ENCODE assay signal across 8 mouse cellular contexts in genomic region chr6:28133206-28134063, GRCm38 (mm10). TPM values are rescaled to one million over a fixed set of nuclear protein-coding genes. Genes with fewer than 3 reads are reported as not detected.
DNase-seq lines count a peak whose midpoint lies in the region; ATAC-seq and TF ChIP-seq lines count a peak whose summit lies in the region.

No protein-coding gene starts in this region.

- H3K4me3 ChIP-seq in liver, adult 2 months (ENCODE audit: insufficient read depth, low read depth, low read length) = peak overlapping the region; percentile 14; the same call in 1 of the 2 replicates
- no peak overlapping the region for H3K4me3 ChIP-seq in liver, postnatal 0 days (ENCODE audit: low read depth, low read length)
- H3K4me3 ChIP-seq in embryonic facial prominence, embryonic 11.5 days (ENCODE audit: low read depth, low read length) = peak overlapping the region; percentile 50
- peak overlapping the region; percentile 60 for H3K4me3 ChIP-seq in intestine, embryonic 16.5 days (ENCODE audit: low read length)

- H3K4me1 ChIP-seq in liver, adult 2 months (ENCODE audit: control insufficient read depth, insufficient read depth, low read length) = peaks cover 5% of the 10 kb centered on the region
- peaks cover 11% of the 10 kb centered on the region for H3K4me1 ChIP-seq in liver, postnatal 0 days (ENCODE audit: insufficient read depth)
- H3K4me1 ChIP-seq in embryonic facial prominence, embryonic 11.5 days (ENCODE audit: control insufficient read depth, insufficient read depth, low read length) = peaks cover 8% of the 10 kb centered on the region; the same call in 1 of the 2 replicates
- H3K4me1 ChIP-seq in intestine, embryonic 16.5 days (ENCODE audit: control insufficient read depth, insufficient read depth, low read length) = peaks cover 12% of the 10 kb centered on the region; the same call in 1 of the 2 replicates

- TF ChIP-seq POLR2A in liver, adult 2 months (IDR thresholded peaks at IDR 0.05; ENCODE audit: extremely low read depth, insufficient read depth, low read length) = no peak

- TF ChIP-seq EP300 in liver, postnatal 0 days (IDR thresholded peaks at IDR 0.05; ENCODE audit: low read depth) = no peak

- H3K36me3 ChIP-seq in liver, adult 2 months (ENCODE audit: control insufficient read depth, insufficient read depth, low read length) = no peaks in the 10 kb centered on the region
- no peaks in the 10 kb centered on the region for H3K36me3 ChIP-seq in liver, postnatal 0 days (replicated peaks; ENCODE audit: insufficient read depth, low read length)
- no peaks in the 10 kb centered on the region for H3K36me3 ChIP-seq in embryonic facial prominence, embryonic 11.5 days (replicated peaks; ENCODE audit: control insufficient read depth, insufficient read depth, low read depth, low read length)
- no peaks in the 10 kb centered on the region for H3K36me3 ChIP-seq in intestine, embryonic 16.5 days (ENCODE audit: control insufficient read depth, insufficient read depth, low read length)

- H3K79me2 ChIP-seq in liver, adult 2 months (ENCODE audit: control insufficient read depth, insufficient read depth, low read length) = no peaks in the 10 kb centered on the region

- no peaks in the 10 kb centered on the region for H3K9me3 ChIP-seq in liver, postnatal 0 days (ENCODE audit: low read length)
- no peaks in the 10 kb centered on the region for H3K9me3 ChIP-seq in embryonic facial prominence, embryonic 11.5 days (replicated peaks; ENCODE audit: control insufficient read depth, low read length)
- H3K9me3 ChIP-seq in intestine, embryonic 16.5 days (ENCODE audit: control insufficient read depth, low read length) = no peaks in the 10 kb centered on the region

- H3K4me2 ChIP-seq in liver, postnatal 0 days (ENCODE audit: low read depth, low read length) = no peak overlapping the region
- peak overlapping the region; percentile 99 for H3K4me2 ChIP-seq in embryonic facial prominence, embryonic 11.5 days (ENCODE audit: low read depth, low read length)
- H3K4me2 ChIP-seq in intestine, embryonic 16.5 days (ENCODE audit: low read depth, low read length) = peak overlapping the region; percentile 96

- no peak for DNase-seq in liver, adult 2 months (ENCODE audit: extremely low read depth, low read depth, low spot score)
- no peak for DNase-seq in liver, postnatal 0 days
- peak; percentile 11 for DNase-seq in embryonic facial prominence, embryonic 11.5 days (ENCODE audit: low spot score)
- DNase-seq in right cerebral cortex, postnatal 14 days = peak; percentile 14
- DNase-seq in layer of hippocampus, adult 9-10 months (ENCODE audit: low spot score) = no peak

- TF ChIP-seq CTCF in liver, adult 2 months (IDR thresholded peaks at IDR 0.05; ENCODE audit: low read depth, low read length) = no peak
- TF ChIP-seq CTCF in liver, postnatal 0 days (IDR thresholded peaks at IDR 0.05; ENCODE audit: low read depth) = no peak

- no peak for ATAC-seq in liver, postnatal 0 days
- ATAC-seq in embryonic facial prominence, embryonic 11.5 days (replicated peaks; ENCODE audit: insufficient number of reproducible peaks, low FRiP score, low TSS enrichment, low read depth) = no peak
- no peak for ATAC-seq in intestine, embryonic 16.5 days
- no peak for ATAC-seq in cerebellum, adult (ENCODE audit: insufficient number of reproducible peaks, low FRiP score, low TSS enrichment)
- ATAC-seq in CD4-positive, CD25-positive, alpha-beta regulatory T cell, adult 4 months = no peak

- 3% methylated on average over 37 of the region's 38 CpGs for WGBS in liver, adult 2 months
- WGBS in liver, postnatal 0 days (ENCODE audit: insufficient replicate concordance) = 3% methylated on average over 38 of the region's 38 CpGs
- under 1% methylated on average over 38 of the region's 38 CpGs for WGBS in embryonic facial prominence, embryonic 11.5 days
- whole genome bisulfite sequencing in intestine, embryonic 16.5 days = 2% methylated on average over 37 of the region's 38 CpGs

- H3K9ac ChIP-seq in liver, adult 2 months (ENCODE audit: low read depth, low read length) = no peak overlapping the region
- no peak overlapping the region for H3K9ac ChIP-seq in liver, postnatal 0 days (replicated peaks)
- H3K9ac ChIP-seq in embryonic facial prominence, embryonic 11.5 days (replicated peaks; ENCODE audit: low read length) = no peak overlapping the region
- H3K9ac ChIP-seq in intestine, embryonic 16.5 days (ENCODE audit: low read depth, low read length) = peak overlapping the region; percentile 40

- peaks cover 2% of the 10 kb centered on the region; the same call in 1 of the 2 replicates for H3K27me3 ChIP-seq in liver, adult 2 months (ENCODE audit: control insufficient read depth, insufficient read depth, low read length)
- peaks cover 50% of the 10 kb centered on the region for H3K27me3 ChIP-seq in liver, postnatal 0 days (ENCODE audit: insufficient read depth, low read length)
- H3K27me3 ChIP-seq in embryonic facial prominence, embryonic 11.5 days (ENCODE audit: control insufficient read depth, insufficient read depth, low read length) = peaks cover 27% of the 10 kb centered on the region
- H3K27me3 ChIP-seq in intestine, embryonic 16.5 days (replicated peaks; ENCODE audit: control insufficient read depth, insufficient read depth, low read length) = peaks cover 38% of the 10 kb centered on the region

- no peak overlapping the region for H3K27ac ChIP-seq in liver, adult 2 months (replicated peaks; ENCODE audit: insufficient read depth, low read depth, low read length)
- H3K27ac ChIP-seq in liver, postnatal 0 days (ENCODE audit: low read depth) = no peak overlapping the region
- H3K27ac ChIP-seq in embryonic facial prominence, embryonic 11.5 days (replicated peaks; ENCODE audit: low read depth, low read length) = no peak overlapping the region
- H3K27ac ChIP-seq in intestine, embryonic 16.5 days (ENCODE audit: low read length) = no peak overlapping the region

RNA-seq across cellular contexts. Expression of gene Grm8, which starts 1.5 kb away (rescaled TPM):
- total RNA-seq in liver, adult 2 months (2014; rRNA removed) = under 0.01 and 0.20 TPM in 2 replicates
- not detected in 2 replicates for polyA plus RNA-seq in liver, adult 2 months (2012; rRNA removed)
- 0.05 TPM in 1 of 2 replicates, not detected in the other for polyA plus RNA-seq in liver, postnatal 0 days (2015; fragmentation: Nextera tagmentation; extraction: Ambion mirVana)
- 0.75 and 1.2 TPM in 2 replicates for polyA plus RNA-seq in embryonic facial prominence, embryonic 11.5 days (2014; fragmentation: Nextera tagmentation; extraction: Ambion mirVana)
- polyA plus RNA-seq in intestine, embryonic 16.5 days (2015; fragmentation: Nextera tagmentation; extraction: Ambion mirVana) = 2.6 and 3.7 TPM in 2 replicates
- polyA plus RNA-seq in CD4-positive, CD25-positive, alpha-beta regulatory T cell, adult 4 months (2017; shearing (Covaris generic)) = under 1 TPM in 1 of 2 experiments, not detected in 1; 0.51 TPM

Comparison
In these comparisons a context has a peak if more than half of its experiments do, and no peak if none do; other contexts are left out.
1. DNase-seq: peak in embryonic facial prominence, embryonic 11.5 days (single experiment) and right cerebral cortex, postnatal 14 days (single experiment); none in liver, adult 2 months (single experiment), liver, postnatal 0 days (single experiment) and layer of hippocampus, adult 9-10 months (single experiment).